Mouse (Mus musculus) forebrain, embryonic 16.5 days (tissue): ENCODE results near the gene Dzank1. TPM values are rescaled to one million over a fixed set of nuclear protein-coding genes. Genes with fewer than 3 reads are reported as not detected.

ENCODE experiments used
- ATAC-seq: fragments of 200-750 bp; cut with Nextera tagmentation; 2 replicates; pipeline ENCODE4 v1.8.0; 2017; ENCODE audit warnings: mild to moderate bottlenecking, moderate library complexity
- H3K27ac ChIP-seq: fragments of 300-500 bp; sonication (generic); 2 replicates; pipeline ENCODE4 v1.5.1; 2014; ENCODE audit warnings: low read length, control low read depth
- H3K27me3 ChIP-seq: fragments of 300-500 bp; sonication (generic); replicated peaks from 2 replicates; pipeline ENCODE4 v1.6.1; 2014; ENCODE audit warnings: low read length; ENCODE audit not compliant: control insufficient read depth, insufficient read depth
- H3K36me3 ChIP-seq: fragments of 300-500 bp; sonication (generic); 2 replicates; pipeline ENCODE4 v1.6.1; 2014; ENCODE audit not compliant: control insufficient read depth, insufficient read depth
- H3K4me1 ChIP-seq: fragments of 300-500 bp; sonication (generic); replicated peaks from 2 replicates; pipeline ENCODE4 v1.6.1; 2014; ENCODE audit warnings: low read length; ENCODE audit not compliant: control insufficient read depth, insufficient read depth
- H3K4me2 ChIP-seq: fragments of 300-500 bp; sonication (generic); 2 replicates; pipeline ENCODE4 v1.6.1; 2014; ENCODE audit warnings: mild to moderate bottlenecking, low read length, control low read depth
- H3K4me3 ChIP-seq: fragments of 300-500 bp; sonication (generic); replicated peaks from 2 replicates; pipeline ENCODE4 v1.5.1; 2014; ENCODE audit warnings: mild to moderate bottlenecking, low read length, control low read depth
- H3K9ac ChIP-seq: fragments of 300-500 bp; sonication (generic); replicated peaks from 2 replicates; pipeline ENCODE4 v1.6.1; 2014; ENCODE audit warnings: low read depth, low read length, control low read depth
- H3K9me3 ChIP-seq: fragments of 300-500 bp; sonication (generic); 2 replicates; pipeline ENCODE4 v1.6.1; 2016; ENCODE audit warnings: low read length; ENCODE audit not compliant: control insufficient read depth
- WGBS: fragments of 180-500 bp; shearing (Covaris S2); extraction: QIAGEN DNeasy Blood & Tissue Kit; methylation state at CpG from one replicate; pipeline ENCODE4 v1.1.7; 2014; 5-methylcytosine and 5-hydroxymethylcytosine counted together
- polyA plus RNA-seq: library from polyadenylated mRNA; unstranded; fragments of >200 nt; fragmentation: Nextera tagmentation; extraction: Ambion mirVana; gene quantifications from 2 replicates; pipeline ENCODE4 v1.2.1, GENCODE M21; 2015

Dzank1 gene
- 7.0 and 8.4 TPM in 2 replicates for polyA plus RNA-seq

- Histone ChIP-seq H3K27me3 (no peaks in the 10 kb centered on the region), H3K27ac (peak within 1 kb of the TSS; percentile 99), H3K4me3 (peak within 1 kb of the TSS; percentile 99), H3K36me3 (no peaks in the 10 kb centered on the region), H3K4me1 (peaks cover 18% of the 10 kb centered on the region), H3K4me2 (peak within 1 kb of the TSS; percentile 92), H3K9me3 (no peaks in the 10 kb centered on the region), H3K9ac (peak within 1 kb of the TSS; percentile 86)
- ATAC-seq = peak; percentile 98
- under 1% methylated on average over 56 of the region's 56 CpGs for WGBS
Measured at GRCm38 (mm10) chr2:144526981-144527820, at the start of gene Dzank1, which contains the start of gene Polr3f. Dzank1 (minus strand) TSS chr2:144527414. Polr3f (plus strand) TSS chr2:144527718.

- ATAC-seq = peak; percentile 98
- WGBS = under 1% methylated on average over 44 of the region's 44 CpGs
- peaks cover 3% of the 10 kb centered on the region; the same call in 1 of the 2 replicates for H3K36me3 ChIP-seq
Measured at GRCm38 (mm10) chr2:144555820-144556552, 28.8 kb upstream of the Dzank1 start, which contains the start of gene Sec23b. Sec23b (plus strand) TSS chr2:144556229.

GRCm38 (mm10) chr2:144555286-144555819, 28.1 kb upstream of the Dzank1 start:
- Histone ChIP-seq H3K36me3 (peaks cover 3% of the 10 kb centered on the region; the same call in 1 of the 2 replicates), H3K4me2 (peak overlapping the region; percentile 72), H3K4me1 (peaks cover 11% of the 10 kb centered on the region), H3K27ac (peak overlapping the region; percentile 80), H3K27me3 (no peaks in the 10 kb centered on the region), H3K9me3 (no peaks in the 10 kb centered on the region), H3K4me3 (peak overlapping the region; percentile 84), H3K9ac (peak overlapping the region; percentile 55)
- ATAC-seq = no peak
- WGBS = 1% methylated on average over 14 of the region's 14 CpGs

More at GRCm38 (mm10) chr2:144555820-144556552, 28.8 kb upstream of the Dzank1 start, which contains the start of gene Sec23b:
- Histone ChIP-seq H3K9me3 (no peaks in the 10 kb centered on the region), H3K9ac (peak within 1 kb of the TSS; percentile 73), H3K4me1 (peaks cover 11% of the 10 kb centered on the region), H3K27ac (peak within 1 kb of the TSS; percentile 80), H3K4me2 (peak within 1 kb of the TSS; percentile 72), H3K4me3 (peak within 1 kb of the TSS; percentile 84), H3K27me3 (no peaks in the 10 kb centered on the region)

GRCm38 (mm10) chr2:144553905-144554304, 26.7 kb upstream of the Dzank1 start:
- Histone ChIP-seq H3K9me3 (no peaks in the 10 kb centered on the region), H3K27ac (no peak overlapping the region), H3K9ac (no peak overlapping the region), H3K36me3 (no peaks in the 10 kb centered on the region), H3K4me2 (no peak overlapping the region), H3K4me3 (no peak overlapping the region), H3K4me1 (peaks cover 18% of the 10 kb centered on the region), H3K27me3 (no peaks in the 10 kb centered on the region)
- 98% methylated on average over 3 of the region's 3 CpGs for WGBS
- ATAC-seq = no peak

- Histone ChIP-seq H3K9ac (peak within 1 kb of the TSS; percentile 85), H3K4me2 (peak within 1 kb of the TSS; percentile 50), H3K9me3 (no peaks in the 10 kb centered on the region), H3K27ac (peak within 1 kb of the TSS; percentile 60), H3K36me3 (no peaks in the 10 kb centered on the region; the same call in 1 of the 2 replicates), H3K4me1 (peaks cover 11% of the 10 kb centered on the region), H3K4me3 (peak within 1 kb of the TSS; percentile 82), H3K27me3 (no peaks in the 10 kb centered on the region)
- ATAC-seq = peak; percentile 98
- WGBS = under 1% methylated on average over 17 of the region's 17 CpGs
Measured at GRCm38 (mm10) chr2:144550529-144550928, 23.3 kb upstream of the Dzank1 start, which contains the start of gene Rbbp9. Rbbp9 (minus strand) TSS chr2:144550869.

- peaks cover 7% of the 10 kb centered on the region for H3K4me1 ChIP-seq
- no peaks in the 10 kb centered on the region for H3K9me3 ChIP-seq
- 76% methylated on average over 4 of the region's 4 CpGs for WGBS
- H3K9ac ChIP-seq = no peak overlapping the region
- no peak overlapping the region for H3K27ac ChIP-seq
- H3K4me2 ChIP-seq = no peak overlapping the region
- no peaks in the 10 kb centered on the region for H3K27me3 ChIP-seq
- ATAC-seq = no peak
- H3K36me3 ChIP-seq = peaks cover 12% of the 10 kb centered on the region
- no peak overlapping the region for H3K4me3 ChIP-seq
Measured at GRCm38 (mm10) chr2:144547559-144547958, 20.3 kb upstream of the Dzank1 start.

- Histone ChIP-seq H3K27me3 (no peaks in the 10 kb centered on the region), H3K27ac (no peak overlapping the region), H3K9me3 (no peaks in the 10 kb centered on the region), H3K4me1 (peaks cover 7% of the 10 kb centered on the region), H3K4me2 (no peak overlapping the region), H3K9ac (no peak overlapping the region), H3K36me3 (peaks cover 18% of the 10 kb centered on the region), H3K4me3 (no peak overlapping the region)
- no peak for ATAC-seq
- 68% methylated on average over 1 of the region's 1 CpGs for WGBS
Measured at GRCm38 (mm10) chr2:144545481-144545880, 18.3 kb upstream of the Dzank1 start.

- ATAC-seq = no peak
- Histone ChIP-seq H3K9ac (no peak overlapping the region), H3K36me3 (peaks cover 19% of the 10 kb centered on the region), H3K4me2 (no peak overlapping the region), H3K4me1 (peaks cover 6% of the 10 kb centered on the region), H3K27ac (no peak overlapping the region), H3K4me3 (no peak overlapping the region), H3K9me3 (no peaks in the 10 kb centered on the region), H3K27me3 (no peaks in the 10 kb centered on the region)
- 85% methylated on average over 2 of the region's 2 CpGs for WGBS
Measured at GRCm38 (mm10) chr2:144545061-144545460, 17.8 kb upstream of the Dzank1 start.

- H3K4me2 ChIP-seq = no peak overlapping the region
- no peaks in the 10 kb centered on the region for H3K9me3 ChIP-seq
- WGBS = 80% methylated on average over 6 of the region's 6 CpGs
- H3K36me3 ChIP-seq = peaks cover 22% of the 10 kb centered on the region
- no peak overlapping the region for H3K4me3 ChIP-seq
- H3K27ac ChIP-seq = no peak overlapping the region
- no peak for ATAC-seq
- no peak overlapping the region for H3K9ac ChIP-seq
- H3K27me3 ChIP-seq = no peaks in the 10 kb centered on the region
- 0 out of 2 replicates have a peak, but pooled peaks cover 3% of the 10 kb centered on the region for H3K4me1 ChIP-seq
Measured at GRCm38 (mm10) chr2:144544630-144545029, 17.4 kb upstream of the Dzank1 start.
